Mouse (Mus musculus) stomach, postnatal 0 days (tissue): Measurements from ENCODE around the gene Adar.

ENCODE experiments used
- CTCF ChIP-seq: IDR thresholded peaks from 2 replicates; pipeline ENCODE4 v1.5.1; 2016; ENCODE audit warnings: antibody characterized with exemption, low read depth, mild to moderate bottlenecking, moderate library complexity
- EP300 ChIP-seq: optimal IDR thresholded peaks from 2 replicates; pipeline ENCODE3; 2016; ENCODE audit warnings: antibody characterized with exemption

- TF ChIP-seq CTCF: no peak
- TF ChIP-seq EP300: no peak
Measured at GRCm38 (mm10) chr3:89780102-89780501, 65.3 kb downstream of the Adar start.
